Mouse (Mus musculus) megakaryocyte, embryonic 14.5 days (primary cell): ENCODE results near the gene Mixl1.

Experiments
- FLI1 ChIP-seq: IDR thresholded peaks from 2 replicates; pipeline ENCODE4 v1.6.1; 2012; ENCODE audit warnings: low read length, inconsistent platforms, mixed read lengths
- GATA1 ChIP-seq: IDR thresholded peaks from 3 replicates; pipeline ENCODE4 v1.6.1; 2012; ENCODE audit warnings: mixed read lengths, low read length, inconsistent platforms, borderline replicate concordance

GRCm38 (mm10) chr1:180719483-180719882 is 22.6 kb upstream of the Mixl1 start:
- TF ChIP-seq GATA1 (no peak), FLI1 (no peak)
